Mouse (Mus musculus) neural tube, embryonic 14.5 days (tissue): ENCODE measurements around the gene Cirbp. TPM values are rescaled to one million over a fixed set of nuclear protein-coding genes. Genes with fewer than 3 reads are reported as not detected.
"Not testable (repeated sequence)": the region's sequence is repeated elsewhere in the genome, so short reads cannot be mapped to it uniquely, and the experiment has no call there.

Source experiments
- ATAC-seq: fragments of 200-750 bp; cut with Nextera tagmentation; 2 replicates; pipeline ENCODE4 v1.8.0; 2017; ENCODE audit warnings: low read depth, mild to moderate bottlenecking, moderate TSS enrichment, moderate library complexity
- H3K27ac ChIP-seq: fragments of 300-500 bp; sonication (generic); 2 replicates; pipeline ENCODE4 v1.5.1; 2014; ENCODE audit warnings: low read depth, mild to moderate bottlenecking, control low read depth, low read length, moderate library complexity, mixed read lengths
- H3K27me3 ChIP-seq: fragments of 300-500 bp; sonication (generic); 2 replicates; pipeline ENCODE4 v1.6.1; 2014; ENCODE audit warnings: low read length; ENCODE audit not compliant: control insufficient read depth, insufficient read depth
- H3K36me3 ChIP-seq: fragments of 300-500 bp; sonication (generic); 2 replicates; pipeline ENCODE4 v1.6.1; 2014; ENCODE audit warnings: low read length, mixed read lengths; ENCODE audit not compliant: control insufficient read depth, insufficient read depth
- H3K4me1 ChIP-seq: fragments of 300-500 bp; sonication (generic); 2 replicates; pipeline ENCODE4 v1.6.1; 2014; ENCODE audit warnings: low read length; ENCODE audit not compliant: control insufficient read depth, insufficient read depth
- H3K4me2 ChIP-seq: fragments of 300-500 bp; sonication (generic); 2 replicates; pipeline ENCODE4 v1.6.1; 2014; ENCODE audit warnings: mild to moderate bottlenecking, low read depth, low read length, control low read depth
- H3K4me3 ChIP-seq: fragments of 300-500 bp; sonication (generic); 2 replicates; pipeline ENCODE4 v1.5.1; 2014; ENCODE audit warnings: low read depth, low read length, control low read depth, mixed read lengths
- H3K9ac ChIP-seq: fragments of 300-500 bp; sonication (generic); replicated peaks from 2 replicates; pipeline ENCODE4 v1.6.1; 2014; ENCODE audit warnings: low read depth, mild to moderate bottlenecking, control low read depth, low read length, mixed read lengths
- H3K9me3 ChIP-seq: fragments of 300-500 bp; sonication (generic); 2 replicates; pipeline ENCODE4 v1.6.1; 2016; ENCODE audit warnings: low read length; ENCODE audit not compliant: control insufficient read depth
- WGBS: fragments of 180-500 bp; shearing (Covaris S2); extraction: QIAGEN DNeasy Blood & Tissue Kit; methylation state at CpG from one replicate; pipeline ENCODE4 v1.1.7; 2014; 5-methylcytosine and 5-hydroxymethylcytosine counted together
- polyA plus RNA-seq: library from polyadenylated mRNA; unstranded; fragments of >200 nt; fragmentation: Nextera tagmentation; extraction: Ambion mirVana; gene quantifications from 2 replicates; pipeline ENCODE4 v1.2.1, GENCODE M21; 2014

The Cirbp gene
- polyA plus RNA-seq, 1 experiment from 2014 or later: 286 TPM

- 0 out of 2 replicates have a peak, but pooled peaks cover 4% of the 10 kb centered on the region for H3K4me1 ChIP-seq
- WGBS: 75% methylated on average over 6 of the region's 6 CpGs
- H3K4me2 ChIP-seq: no peak overlapping the region
- no peaks in the 10 kb centered on the region for H3K36me3 ChIP-seq
- no peak for ATAC-seq
- H3K4me3 ChIP-seq: no peak overlapping the region
- no peaks in the 10 kb centered on the region for H3K9me3 ChIP-seq
- no peaks in the 10 kb centered on the region for H3K27me3 ChIP-seq
- H3K27ac ChIP-seq: no peak overlapping the region
- H3K9ac ChIP-seq: no peak overlapping the region
Observed at GRCm38 (mm10) chr10:80200485-80200884, 34.7 kb downstream of the Cirbp start.

- H3K4me1 ChIP-seq: peaks cover 9% of the 10 kb centered on the region; the same call in 1 of the 2 replicates
- H3K4me3 ChIP-seq: no peak overlapping the region
- no peaks in the 10 kb centered on the region for H3K36me3 ChIP-seq
- no peaks in the 10 kb centered on the region for H3K27me3 ChIP-seq
- no peak overlapping the region for H3K9ac ChIP-seq
- 13% methylated on average over 7 of the region's 7 CpGs for WGBS
- ATAC-seq: no peak
- H3K27ac ChIP-seq: no peak overlapping the region
- H3K9me3 ChIP-seq: no peaks in the 10 kb centered on the region
- H3K4me2 ChIP-seq: no peak overlapping the region
Observed at GRCm38 (mm10) chr10:80204055-80204454, 38.3 kb downstream of the Cirbp start.

- no peak for ATAC-seq
- Histone ChIP-seq H3K9me3 (no peaks in the 10 kb centered on the region), H3K4me1 (peaks cover 12% of the 10 kb centered on the region; the same call in 1 of the 2 replicates), H3K36me3 (no peaks in the 10 kb centered on the region), H3K27me3 (no peaks in the 10 kb centered on the region), H3K27ac (no peak overlapping the region), H3K4me3 (no peak overlapping the region), H3K4me2 (no peak overlapping the region), H3K9ac (no peak overlapping the region)
- 36% methylated on average over 1 of the region's 1 CpGs for WGBS
Observed at GRCm38 (mm10) chr10:80207201-80207600, 41.4 kb downstream of the Cirbp start.

GRCm38 (mm10) chr10:80207676-80208075 lies 41.9 kb downstream of the Cirbp start:
- peaks cover 12% of the 10 kb centered on the region; the same call in 1 of the 2 replicates for H3K4me1 ChIP-seq
- H3K9me3 ChIP-seq: no peaks in the 10 kb centered on the region
- 41% methylated on average over 10 of the region's 10 CpGs for WGBS
- no peak overlapping the region for H3K4me2 ChIP-seq
- H3K9ac ChIP-seq: no peak overlapping the region
- H3K4me3 ChIP-seq: no peak overlapping the region
- no peaks in the 10 kb centered on the region for H3K36me3 ChIP-seq
- H3K27me3 ChIP-seq: no peaks in the 10 kb centered on the region
- no peak for ATAC-seq
- no peak overlapping the region for H3K27ac ChIP-seq

GRCm38 (mm10) chr10:80208248-80208647 lies 42.5 kb downstream of the Cirbp start:
- Histone ChIP-seq H3K4me1 (peaks cover 12% of the 10 kb centered on the region; the same call in 1 of the 2 replicates), H3K9ac (no peak overlapping the region), H3K4me2 (no peak overlapping the region), H3K27me3 (no peaks in the 10 kb centered on the region), H3K36me3 (no peaks in the 10 kb centered on the region), H3K27ac (no peak overlapping the region), H3K4me3 (no peak overlapping the region), H3K9me3 (no peaks in the 10 kb centered on the region)
- WGBS: 66% methylated on average over 4 of the region's 4 CpGs
- ATAC-seq: no peak

DNA sequence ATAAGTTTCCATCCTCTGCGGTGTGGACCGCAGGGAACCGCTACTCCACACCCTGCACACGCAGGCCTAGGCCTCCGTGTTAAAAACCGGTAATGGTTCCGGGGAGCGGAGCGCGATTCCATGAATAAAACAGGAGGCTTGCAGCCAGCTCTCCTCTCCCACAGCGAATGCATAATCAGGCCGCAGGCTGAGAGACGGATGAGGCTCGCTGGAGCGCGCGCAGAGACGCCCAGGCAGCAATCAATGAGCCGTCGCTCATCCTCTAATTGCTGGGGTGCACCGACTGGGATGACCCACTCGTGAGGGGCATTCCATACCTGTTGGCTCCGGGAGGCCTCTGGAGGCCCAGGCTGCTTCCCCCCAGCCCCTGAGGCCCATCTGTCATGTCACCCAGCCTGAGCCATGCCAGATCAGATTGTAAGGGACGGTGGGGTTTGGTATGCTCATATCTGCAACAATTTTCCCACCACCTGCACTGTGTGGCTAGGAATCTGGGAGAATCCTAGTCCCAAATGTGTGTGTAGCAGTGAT lies 43.1 kb downstream of the Cirbp start:
- WGBS: 4% methylated on average over 24 of the region's 24 CpGs
- H3K36me3 ChIP-seq: no peaks in the 10 kb centered on the region
- no peak overlapping the region for H3K9ac ChIP-seq
- peak overlapping the region; percentile 37 for H3K4me2 ChIP-seq
- H3K4me3 ChIP-seq: no peak overlapping the region
- peak overlapping the region; percentile 72 for H3K27ac ChIP-seq
- H3K27me3 ChIP-seq: no peaks in the 10 kb centered on the region
- peaks cover 9% of the 10 kb centered on the region; the same call in 1 of the 2 replicates for H3K4me1 ChIP-seq
- peak; percentile 63; the same call in 1 of the 2 replicates for ATAC-seq
- no peaks in the 10 kb centered on the region for H3K9me3 ChIP-seq

DNA sequence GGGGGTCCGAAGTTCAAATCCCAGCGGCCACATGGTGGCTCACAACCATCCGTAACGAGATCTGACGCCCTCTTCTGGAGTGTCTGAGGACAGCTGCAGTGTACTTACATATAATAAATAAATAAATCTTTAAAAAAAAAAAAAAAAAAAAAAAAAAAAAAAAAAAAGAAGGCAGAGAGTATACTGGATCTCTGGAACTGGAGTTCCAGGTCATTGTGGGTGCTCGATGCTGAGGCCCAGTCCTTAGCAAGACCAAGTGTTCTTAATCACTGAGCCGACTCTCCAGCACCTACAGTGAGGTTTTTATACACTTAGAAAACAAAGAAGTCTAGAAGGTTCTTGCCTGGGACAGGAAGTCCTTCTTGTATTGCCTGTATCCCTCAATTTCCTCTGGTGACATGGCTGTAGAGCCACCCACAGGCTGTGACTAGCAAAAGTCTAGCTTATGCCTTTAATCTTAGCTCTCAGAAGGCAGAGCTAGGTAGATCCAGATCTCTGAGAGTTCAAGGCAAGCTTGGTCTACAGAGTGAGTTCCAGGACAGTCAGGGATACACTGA lies 45.8 kb downstream of the Cirbp start:
- not testable (repeated sequence) for H3K9ac ChIP-seq, H3K4me3 ChIP-seq
- WGBS: 71% methylated on average over 7 of the region's 7 CpGs

DNA sequence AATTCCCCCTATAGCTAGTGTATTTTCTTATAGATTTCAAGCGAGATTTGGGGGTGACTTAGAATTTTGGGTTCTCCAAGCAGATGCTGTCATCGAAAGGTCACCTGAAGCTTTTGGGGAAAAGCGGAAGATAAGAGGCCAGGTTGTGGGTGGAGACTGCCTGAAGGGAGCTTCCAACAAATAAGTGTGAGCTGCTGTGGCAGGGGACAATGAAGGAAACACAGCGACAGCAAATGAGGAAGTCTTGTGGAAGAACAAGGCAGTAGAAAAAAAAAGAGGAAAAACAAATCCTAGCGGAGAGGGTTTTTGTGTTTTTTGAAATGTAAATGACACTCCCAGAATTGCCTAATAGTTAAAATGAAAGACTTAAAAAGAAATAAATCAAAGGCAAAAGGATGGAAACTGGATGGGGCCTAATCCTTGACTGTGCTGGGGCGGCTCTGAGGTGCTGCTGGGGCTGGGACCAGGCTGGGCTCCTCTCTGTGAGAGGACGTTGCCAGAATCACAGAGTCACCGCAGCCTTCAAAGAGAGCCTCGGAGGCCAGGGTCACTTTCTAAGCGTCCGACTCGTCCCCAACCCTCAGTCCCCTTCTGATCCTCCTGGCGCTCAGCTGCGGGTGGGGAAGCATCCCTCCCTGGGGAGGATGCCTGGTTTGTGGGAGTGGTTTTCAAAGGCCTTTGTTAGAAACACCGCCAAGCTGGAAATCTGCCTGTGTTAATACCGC lies 49.4 kb downstream of the Cirbp start:
- Histone ChIP-seq H3K4me1 (no peaks in the 10 kb centered on the region), H3K9ac (no peak overlapping the region), H3K27me3 (no peaks in the 10 kb centered on the region), H3K36me3 (no peaks in the 10 kb centered on the region), H3K27ac (no peak overlapping the region), H3K4me3 (no peak overlapping the region), H3K9me3 (no peaks in the 10 kb centered on the region), H3K4me2 (no peak overlapping the region)
- 18% methylated on average over 16 of the region's 16 CpGs for WGBS
- no peak for ATAC-seq

More for the DNA sequence above, 45.8 kb downstream of the Cirbp start:
- not testable (repeated sequence) for H3K27ac ChIP-seq, H3K36me3 ChIP-seq, ATAC-seq, H3K4me2 ChIP-seq, H3K9me3 ChIP-seq, H3K4me1 ChIP-seq, H3K27me3 ChIP-seq

DNA sequence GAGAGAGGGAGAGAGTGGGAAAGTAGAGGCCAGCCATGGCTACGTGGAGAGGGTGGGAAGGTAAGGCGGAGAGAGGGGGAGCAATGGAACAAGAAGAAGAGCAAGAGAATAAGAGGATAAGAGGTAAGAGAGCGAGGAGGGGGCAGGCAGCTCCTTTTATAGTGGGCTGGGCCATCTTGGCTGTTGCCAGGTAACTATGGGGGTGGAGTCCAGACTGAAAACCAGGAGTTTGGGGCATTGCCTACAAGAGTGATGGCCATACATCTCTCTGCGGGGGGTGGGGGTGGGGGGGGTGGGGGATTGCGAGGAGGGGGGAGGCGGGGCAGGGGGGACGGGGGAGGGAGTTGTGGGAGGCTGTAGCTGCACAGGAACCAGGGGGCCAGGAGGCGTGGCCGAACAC lies 54.9 kb downstream of the Cirbp start:
- no peak for ATAC-seq
- H3K4me1 ChIP-seq: no peaks in the 10 kb centered on the region
- WGBS: 23% methylated on average over 9 of the region's 9 CpGs
- H3K27ac ChIP-seq: no peak overlapping the region
- no peaks in the 10 kb centered on the region for H3K27me3 ChIP-seq
- H3K9me3 ChIP-seq: no peaks in the 10 kb centered on the region
- no peaks in the 10 kb centered on the region for H3K36me3 ChIP-seq
- H3K4me2 ChIP-seq: no peak overlapping the region
- H3K4me3 ChIP-seq: no peak overlapping the region
- H3K9ac ChIP-seq: no peak overlapping the region
